Mouse (Mus musculus): ENCODE measurements at regions not wholly inside any gene's neighbourhood (a gene's known extent, or its start where the extent isn't known, plus 50 kb on each side); places are given as distances from the start of the nearest gene placed in this dataset.

GRCm38 (mm10) chr17:74927981-74928380, 77.4 kb upstream of the Ltbp1 start:
- H3K4me2 ChIP-seq (replicated peaks; ENCODE audit: low read depth, low read length, severe bottlenecking): no peak overlapping the region
- 64% methylated on average over 5 of the region's 5 CpGs for WGBS
- H3K9me3 ChIP-seq (ENCODE audit: control insufficient read depth, low read length): no peaks in the 10 kb centered on the region
- no peak for DNase-seq (ENCODE audit: low spot score)
- H3K36me3 ChIP-seq (ENCODE audit: control insufficient read depth, insufficient read depth, low read length): no peaks in the 10 kb centered on the region
- no peak for TF ChIP-seq POLR2A (IDR thresholded peaks at IDR 0.05; ENCODE audit: borderline replicate concordance, extremely low read depth, insufficient read depth, insufficient read length)
- no peak overlapping the region for H3K27ac ChIP-seq (replicated peaks; ENCODE audit: low read depth, low read length)
- H3K27me3 ChIP-seq (ENCODE audit: control insufficient read depth, insufficient read depth, low read length): no peaks in the 10 kb centered on the region
- no peak overlapping the region for H3K4me3 ChIP-seq (replicated peaks; ENCODE audit: low read length)
- H3K4me1 ChIP-seq (ENCODE audit: control insufficient read depth, insufficient read depth, low read length): peaks cover 4% of the 10 kb centered on the region; the same call in 1 of the 2 replicates
- no peak overlapping the region for H3K9ac ChIP-seq (ENCODE audit: low read depth, low read length, severe bottlenecking)
- ATAC-seq (ENCODE audit: low FRiP score, low read depth): no peak

GRCm38 (mm10) chr17:74931540-74931939, 73.8 kb upstream of the Ltbp1 start:
- WGBS: 42% methylated on average over 4 of the region's 4 CpGs
- H3K36me3 ChIP-seq (ENCODE audit: control insufficient read depth, insufficient read depth, low read length): no peaks in the 10 kb centered on the region

GRCm38 (mm10) chr17:74941393-74941792, 64.0 kb upstream of the Ltbp1 start:
- H3K4me1 ChIP-seq (ENCODE audit: control insufficient read depth, insufficient read depth, low read length): peaks cover 24% of the 10 kb centered on the region
- no peak overlapping the region for H3K9ac ChIP-seq (ENCODE audit: low read depth, low read length, severe bottlenecking)
- no peak overlapping the region for H3K4me2 ChIP-seq (replicated peaks; ENCODE audit: low read depth, low read length, severe bottlenecking)
- H3K36me3 ChIP-seq (ENCODE audit: control insufficient read depth, insufficient read depth, low read length): no peaks in the 10 kb centered on the region
- ATAC-seq (ENCODE audit: low FRiP score, low read depth) (no peak), DNase-seq (ENCODE audit: low spot score) (no peak)
- H3K27me3 ChIP-seq (ENCODE audit: control insufficient read depth, insufficient read depth, low read length): no peaks in the 10 kb centered on the region
- no peak overlapping the region for H3K27ac ChIP-seq (replicated peaks; ENCODE audit: low read depth, low read length)
- H3K9me3 ChIP-seq (ENCODE audit: control insufficient read depth, low read length): no peaks in the 10 kb centered on the region
- no peak overlapping the region for H3K4me3 ChIP-seq (replicated peaks; ENCODE audit: low read length)
- no peak for TF ChIP-seq POLR2A (IDR thresholded peaks at IDR 0.05; ENCODE audit: borderline replicate concordance, extremely low read depth, insufficient read depth, insufficient read length)
- WGBS: 88% methylated on average over 6 of the region's 6 CpGs

More at GRCm38 (mm10) chr17:74931540-74931939, 73.8 kb upstream of the Ltbp1 start:
- Histone ChIP-seq H3K9me3 (ENCODE audit: control insufficient read depth, low read length) (no peaks in the 10 kb centered on the region), H3K4me1 (ENCODE audit: control insufficient read depth, insufficient read depth, low read length) (no peaks in the 10 kb centered on the region; the same call in 1 of the 2 replicates), H3K27ac (replicated peaks; ENCODE audit: low read depth, low read length) (no peak overlapping the region), H3K27me3 (ENCODE audit: control insufficient read depth, insufficient read depth, low read length) (no peaks in the 10 kb centered on the region), H3K4me2 (replicated peaks; ENCODE audit: low read depth, low read length, severe bottlenecking) (no peak overlapping the region), H3K9ac (ENCODE audit: low read depth, low read length, severe bottlenecking) (no peak overlapping the region), H3K4me3 (replicated peaks; ENCODE audit: low read length) (no peak overlapping the region)
- no peak for TF ChIP-seq POLR2A (IDR thresholded peaks at IDR 0.05; ENCODE audit: borderline replicate concordance, extremely low read depth, insufficient read depth, insufficient read length)
- no peak for ATAC-seq (ENCODE audit: low FRiP score, low read depth)
- no peak for DNase-seq (ENCODE audit: low spot score)

GRCm38 (mm10) chr17:74942984-74943801, 62.2 kb upstream of the Ltbp1 start:
- no peak for TF ChIP-seq POLR2A (IDR thresholded peaks at IDR 0.05; ENCODE audit: borderline replicate concordance, extremely low read depth, insufficient read depth, insufficient read length)
- Histone ChIP-seq H3K4me1 (ENCODE audit: control insufficient read depth, insufficient read depth, low read length) (peaks cover 24% of the 10 kb centered on the region), H3K27ac (replicated peaks; ENCODE audit: low read depth, low read length) (no peak overlapping the region), H3K27me3 (ENCODE audit: control insufficient read depth, insufficient read depth, low read length) (no peaks in the 10 kb centered on the region), H3K4me3 (replicated peaks; ENCODE audit: low read length) (no peak overlapping the region), H3K36me3 (ENCODE audit: control insufficient read depth, insufficient read depth, low read length) (no peaks in the 10 kb centered on the region), H3K9me3 (ENCODE audit: control insufficient read depth, low read length) (no peaks in the 10 kb centered on the region), H3K9ac (ENCODE audit: low read depth, low read length, severe bottlenecking) (no peak overlapping the region), H3K4me2 (replicated peaks; ENCODE audit: low read depth, low read length, severe bottlenecking) (0 out of 2 replicates have a peak overlapping the region, but pooled peaks have one; percentile 5)
- 54% methylated on average over 10 of the region's 10 CpGs for WGBS
- DNase-seq (ENCODE audit: low spot score) (peak; percentile 54), ATAC-seq (ENCODE audit: low FRiP score, low read depth) (no peak)

GRCm38 (mm10) chr17:74943802-74944193, 61.6 kb upstream of the Ltbp1 start:
- Histone ChIP-seq H3K27me3 (ENCODE audit: control insufficient read depth, insufficient read depth, low read length) (no peaks in the 10 kb centered on the region), H3K4me3 (replicated peaks; ENCODE audit: low read length) (no peak overlapping the region), H3K36me3 (ENCODE audit: control insufficient read depth, insufficient read depth, low read length) (no peaks in the 10 kb centered on the region), H3K4me2 (replicated peaks; ENCODE audit: low read depth, low read length, severe bottlenecking) (0 out of 2 replicates have a peak overlapping the region, but pooled peaks have one; percentile 5), H3K4me1 (ENCODE audit: control insufficient read depth, insufficient read depth, low read length) (peaks cover 24% of the 10 kb centered on the region), H3K27ac (replicated peaks; ENCODE audit: low read depth, low read length) (no peak overlapping the region), H3K9me3 (ENCODE audit: control insufficient read depth, low read length) (no peaks in the 10 kb centered on the region), H3K9ac (ENCODE audit: low read depth, low read length, severe bottlenecking) (no peak overlapping the region)
- DNase-seq (ENCODE audit: low spot score) (no peak), ATAC-seq (ENCODE audit: low FRiP score, low read depth) (no peak)
- TF ChIP-seq POLR2A (IDR thresholded peaks at IDR 0.05; ENCODE audit: borderline replicate concordance, extremely low read depth, insufficient read depth, insufficient read length): no peak
- 47% methylated on average over 4 of the region's 4 CpGs for WGBS
